Mouse (Mus musculus) myocyte (in vitro differentiated cells): ENCODE data around the gene Gstp3.

Source experiments
- E2F4 ChIP-seq: IDR thresholded peaks from one replicate; pipeline ENCODE4 v1.6.1; 2011; ENCODE audit warnings: mild to moderate bottlenecking, control low read depth, moderate library complexity; ENCODE audit not compliant: insufficient read depth
- MAX ChIP-seq: IDR thresholded peaks from one replicate; pipeline ENCODE4 v1.6.1; 2011; ENCODE audit warnings: low read depth, mild to moderate bottlenecking, control low read depth
- POLR2A ChIP-seq: IDR thresholded peaks from one replicate; pipeline ENCODE4 v1.6.1; 2011; ENCODE audit warnings: low read depth, mild to moderate bottlenecking, control low read depth, moderate library complexity; ENCODE audit not compliant: insufficient read length
- POLR2AphosphoS2 ChIP-seq: IDR thresholded peaks from one replicate; pipeline ENCODE4 v1.6.1; 2011; ENCODE audit warnings: low read depth, control low read depth; ENCODE audit not compliant: insufficient read length
- REST ChIP-seq: IDR thresholded peaks from one replicate; pipeline ENCODE4 v1.6.1; 2011; ENCODE audit warnings: mild to moderate bottlenecking, control low read depth, moderate library complexity; ENCODE audit not compliant: insufficient read depth, insufficient read length
- SRF ChIP-seq: IDR thresholded peaks from one replicate; pipeline ENCODE4 v1.6.1; 2011; ENCODE audit warnings: low read depth; ENCODE audit not compliant: control insufficient read depth, insufficient read length
- TCF12 ChIP-seq: IDR thresholded peaks from one replicate; pipeline ENCODE4 v1.6.1; 2011; ENCODE audit warnings: mild to moderate bottlenecking, control low read depth; ENCODE audit not compliant: poor library complexity, insufficient read depth, severe bottlenecking
- TCF3 ChIP-seq: IDR thresholded peaks from one replicate; pipeline ENCODE4 v1.6.1; 2011; ENCODE audit warnings: low read depth, control low read depth; ENCODE audit not compliant: insufficient read length
- USF1 ChIP-seq: IDR thresholded peaks from one replicate; pipeline ENCODE4 v1.6.1; 2011; ENCODE audit warnings: low read depth, mild to moderate bottlenecking, control low read depth, moderate library complexity

DNA sequence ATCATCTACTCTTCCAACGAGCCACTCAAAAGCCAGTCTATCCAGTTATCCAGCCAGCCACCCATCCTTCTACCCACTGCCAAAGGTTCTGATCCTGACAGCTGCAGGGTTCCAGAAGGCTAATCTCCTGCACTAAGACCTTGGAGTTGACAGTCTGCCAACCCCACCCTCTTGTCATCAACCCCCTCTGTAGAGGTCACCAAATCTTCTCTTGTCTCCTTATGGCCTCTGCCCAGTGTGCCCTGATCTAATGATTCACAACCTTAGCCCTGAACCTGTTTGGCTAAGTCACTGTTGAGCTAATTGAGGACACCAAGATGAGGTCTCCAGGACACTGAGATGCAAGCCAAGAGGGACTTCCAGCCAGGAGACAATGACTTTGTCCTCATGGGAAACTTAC is 20.2 kb upstream of the Gstp3 start:
- TF ChIP-seq USF1 = no peak
- TF ChIP-seq SRF = no peak
- TF ChIP-seq POLR2A = no peak
- TF ChIP-seq POLR2AphosphoS2 = no peak
- no peak for TF ChIP-seq TCF12
- TF ChIP-seq MAX = no peak
- TF ChIP-seq E2F4 = no peak
- no peak for TF ChIP-seq TCF3
- no peak for TF ChIP-seq REST
